Mouse (Mus musculus): ENCODE measurements at regions not wholly inside any gene's neighbourhood (a gene's known extent, or its start where the extent isn't known, plus 50 kb on each side); places are given as distances from the start of the nearest gene placed in this dataset.
A peak's percentile ranks its signal among the peaks of the same experiment; 100 is the strongest.

- WGBS = 94% methylated on average over 5 of the region's 5 CpGs
- Histone ChIP-seq H3K9me3 (no peaks in the 10 kb centered on the region), H3K9ac (replicated peaks) (no peak overlapping the region), H3K36me3 (no peaks in the 10 kb centered on the region), H3K27me3 (no peaks in the 10 kb centered on the region), H3K4me2 (no peak overlapping the region), H3K4me3 (replicated peaks) (no peak overlapping the region), H3K27ac (no peak overlapping the region), H3K4me1 (replicated peaks) (no peaks in the 10 kb centered on the region; the same call in 1 of the 2 replicates)
- no peak for ATAC-seq (ENCODE audit: insufficient number of reproducible peaks, insufficient read depth, low FRiP score, low TSS enrichment, low read depth)
Observed at GRCm38 (mm10) chr10:17284858-17285257, 438.2 kb upstream of the Cited2 start.

DNA sequence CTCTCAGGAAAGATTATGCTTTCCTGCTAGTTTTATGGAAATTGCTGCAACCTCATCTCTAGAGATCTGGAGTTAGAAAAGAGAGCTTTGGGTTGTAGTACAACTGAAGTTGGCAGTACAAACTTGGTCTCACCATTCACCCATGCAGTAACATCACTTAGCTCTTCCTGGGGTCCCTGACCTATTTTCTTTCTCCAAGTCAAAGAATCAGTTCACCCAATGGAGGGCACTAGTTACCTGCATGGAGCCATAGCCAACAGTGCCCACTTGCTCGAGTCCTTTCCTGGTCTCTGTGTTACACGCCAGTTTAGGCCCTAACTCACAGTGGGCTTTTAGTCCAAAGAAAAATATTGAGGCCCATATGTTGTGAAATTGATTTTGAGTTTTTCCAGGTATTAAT, 435.9 kb upstream of the Cited2 start:
- no peak overlapping the region for H3K4me3 ChIP-seq (replicated peaks)
- no peaks in the 10 kb centered on the region for H3K27me3 ChIP-seq
- no peak overlapping the region for H3K4me2 ChIP-seq
- H3K4me1 ChIP-seq (replicated peaks) = no peaks in the 10 kb centered on the region; the same call in 1 of the 2 replicates
- no peak overlapping the region for H3K27ac ChIP-seq
- H3K9me3 ChIP-seq = no peaks in the 10 kb centered on the region
- ATAC-seq (ENCODE audit: insufficient number of reproducible peaks, insufficient read depth, low FRiP score, low TSS enrichment, low read depth) = no peak
- 79% methylated on average over 2 of the region's 2 CpGs for WGBS
- no peak overlapping the region for H3K9ac ChIP-seq (replicated peaks)
- H3K36me3 ChIP-seq = no peaks in the 10 kb centered on the region

GRCm38 (mm10) chr10:17288231-17288630, 434.8 kb upstream of the Cited2 start:
- Histone ChIP-seq H3K9me3 (no peaks in the 10 kb centered on the region), H3K9ac (replicated peaks) (no peak overlapping the region), H3K4me1 (replicated peaks) (no peaks in the 10 kb centered on the region; the same call in 1 of the 2 replicates), H3K27ac (no peak overlapping the region), H3K4me3 (replicated peaks) (no peak overlapping the region), H3K36me3 (no peaks in the 10 kb centered on the region), H3K4me2 (no peak overlapping the region), H3K27me3 (no peaks in the 10 kb centered on the region)
- 51% methylated on average over 2 of the region's 2 CpGs for WGBS
- ATAC-seq (ENCODE audit: insufficient number of reproducible peaks, insufficient read depth, low FRiP score, low TSS enrichment, low read depth) = no peak

- H3K4me1 ChIP-seq (replicated peaks) = no peaks in the 10 kb centered on the region; the same call in 1 of the 2 replicates
- H3K9me3 ChIP-seq = no peaks in the 10 kb centered on the region
- no peak for ATAC-seq (ENCODE audit: insufficient number of reproducible peaks, insufficient read depth, low FRiP score, low TSS enrichment, low read depth)
- H3K4me2 ChIP-seq = no peak overlapping the region
- no peak overlapping the region for H3K9ac ChIP-seq (replicated peaks)
- H3K36me3 ChIP-seq = no peaks in the 10 kb centered on the region
- H3K4me3 ChIP-seq (replicated peaks) = no peak overlapping the region
- WGBS = 79% methylated on average over 6 of the region's 6 CpGs
- no peaks in the 10 kb centered on the region for H3K27me3 ChIP-seq
- H3K27ac ChIP-seq = no peak overlapping the region
Observed at GRCm38 (mm10) chr10:17292331-17292730, 430.7 kb upstream of the Cited2 start.

- H3K36me3 ChIP-seq = no peaks in the 10 kb centered on the region
- no peak overlapping the region for H3K4me2 ChIP-seq
- H3K27me3 ChIP-seq = no peaks in the 10 kb centered on the region
- WGBS = 81% methylated on average over 3 of the region's 3 CpGs
- H3K9me3 ChIP-seq = no peaks in the 10 kb centered on the region
- peaks cover under 1% of the 10 kb centered on the region; the same call in 1 of the 2 replicates for H3K4me1 ChIP-seq (replicated peaks)
- H3K9ac ChIP-seq (replicated peaks) = no peak overlapping the region
- no peak overlapping the region for H3K27ac ChIP-seq
- H3K4me3 ChIP-seq (replicated peaks) = no peak overlapping the region
- no peak for ATAC-seq (ENCODE audit: insufficient number of reproducible peaks, insufficient read depth, low FRiP score, low TSS enrichment, low read depth)
Observed at GRCm38 (mm10) chr10:17294440-17294839, 428.6 kb upstream of the Cited2 start.

DNA sequence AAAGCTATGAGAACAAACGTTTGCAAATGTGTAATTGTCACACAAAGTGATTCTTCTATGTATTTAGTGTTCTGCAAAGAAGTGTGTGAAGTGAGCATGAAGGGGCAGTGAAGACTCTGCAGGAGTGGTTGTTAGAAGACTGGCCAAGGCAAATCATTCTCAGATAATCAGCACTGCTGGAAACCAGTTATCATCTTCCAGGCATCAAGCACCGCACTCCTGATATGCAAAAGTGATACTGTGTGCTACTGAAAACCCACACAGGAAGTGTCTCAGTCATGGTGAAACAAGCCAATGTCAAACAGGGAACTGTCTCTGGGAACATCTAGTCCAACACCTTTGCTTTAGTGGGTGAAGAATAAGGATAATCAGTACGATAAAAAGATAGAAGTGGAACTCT, 427.9 kb upstream of the Cited2 start:
- no peaks in the 10 kb centered on the region for H3K36me3 ChIP-seq
- ATAC-seq (ENCODE audit: insufficient number of reproducible peaks, insufficient read depth, low FRiP score, low TSS enrichment, low read depth) = no peak
- no peaks in the 10 kb centered on the region for H3K27me3 ChIP-seq
- peaks cover 6% of the 10 kb centered on the region; the same call in 1 of the 2 replicates for H3K4me1 ChIP-seq (replicated peaks)
- H3K9me3 ChIP-seq = no peaks in the 10 kb centered on the region
- no peak overlapping the region for H3K4me2 ChIP-seq
- WGBS = 81% methylated on average over 3 of the region's 3 CpGs
- H3K9ac ChIP-seq (replicated peaks) = no peak overlapping the region
- H3K27ac ChIP-seq = no peak overlapping the region
- H3K4me3 ChIP-seq (replicated peaks) = no peak overlapping the region

DNA sequence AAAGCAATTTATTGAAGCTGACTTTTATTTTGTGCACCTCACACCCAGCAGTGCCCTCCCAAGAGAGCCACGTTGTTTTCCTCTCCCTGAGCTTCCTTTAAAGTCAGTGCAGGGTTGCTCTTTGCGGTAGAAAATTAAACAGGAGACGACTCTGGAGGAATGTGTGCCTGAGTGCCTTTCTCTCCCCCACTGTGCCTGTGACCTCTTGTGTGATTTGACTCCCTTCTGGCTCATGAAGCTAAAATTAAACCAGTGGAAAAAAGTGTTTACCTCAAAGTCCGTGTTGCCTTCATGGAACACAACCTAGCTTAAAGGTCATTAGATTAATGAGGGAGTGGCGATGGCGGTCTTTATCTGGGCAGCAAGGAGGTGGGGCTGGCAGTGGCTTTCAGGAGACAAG, 423.4 kb upstream of the Cited2 start:
- H3K36me3 ChIP-seq = no peaks in the 10 kb centered on the region
- H3K27ac ChIP-seq = no peak overlapping the region
- ATAC-seq (ENCODE audit: insufficient number of reproducible peaks, insufficient read depth, low FRiP score, low TSS enrichment, low read depth) = no peak
- H3K4me2 ChIP-seq = no peak overlapping the region
- H3K27me3 ChIP-seq = no peaks in the 10 kb centered on the region
- H3K4me1 ChIP-seq (replicated peaks) = peaks cover 6% of the 10 kb centered on the region; the same call in 1 of the 2 replicates
- H3K9ac ChIP-seq (replicated peaks) = no peak overlapping the region
- H3K9me3 ChIP-seq = no peaks in the 10 kb centered on the region
- no peak overlapping the region for H3K4me3 ChIP-seq (replicated peaks)
- WGBS = 28% methylated on average over 6 of the region's 6 CpGs

DNA sequence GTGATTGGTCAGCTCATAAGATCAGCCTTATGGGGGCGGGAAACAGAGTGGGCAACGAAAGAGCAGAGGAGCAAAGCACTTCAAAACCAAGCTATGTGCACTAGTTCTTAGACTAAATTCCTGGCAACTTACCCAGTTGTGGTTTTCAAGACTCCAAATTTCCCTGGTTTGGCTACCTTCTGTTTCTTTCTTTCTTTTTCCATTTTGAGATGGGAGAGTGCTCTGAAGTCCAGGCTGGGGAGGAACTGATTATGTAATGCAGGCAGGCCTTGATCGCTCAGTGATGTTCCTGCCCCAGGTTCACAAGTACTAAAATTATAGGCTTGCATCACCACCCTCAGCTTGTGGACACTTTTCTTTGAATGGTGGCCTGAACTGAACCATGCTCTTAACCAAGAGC, 396.3 kb upstream of the Cited2 start:
- no peak overlapping the region for H3K4me2 ChIP-seq
- H3K4me3 ChIP-seq (replicated peaks) = no peak overlapping the region
- no peaks in the 10 kb centered on the region for H3K9me3 ChIP-seq
- ATAC-seq (ENCODE audit: insufficient number of reproducible peaks, insufficient read depth, low FRiP score, low TSS enrichment, low read depth) = no peak
- no peak overlapping the region for H3K27ac ChIP-seq
- no peaks in the 10 kb centered on the region for H3K36me3 ChIP-seq
- H3K9ac ChIP-seq (replicated peaks) = no peak overlapping the region
- 88% methylated on average over 3 of the region's 3 CpGs for WGBS
- peaks cover 11% of the 10 kb centered on the region for H3K4me1 ChIP-seq (replicated peaks)
- H3K27me3 ChIP-seq = no peaks in the 10 kb centered on the region

GRCm38 (mm10) chr10:17330904-17331606, 392.0 kb upstream of the Cited2 start:
- H3K27ac ChIP-seq = peak overlapping the region; percentile 41; the same call in 1 of the 2 replicates
- H3K9ac ChIP-seq (replicated peaks) = peak overlapping the region; percentile 44; the same call in 1 of the 2 replicates
- H3K4me2 ChIP-seq = peak overlapping the region; percentile 58
- peak overlapping the region; percentile 32 for H3K4me3 ChIP-seq (replicated peaks)
- H3K9me3 ChIP-seq = no peaks in the 10 kb centered on the region
- 13% methylated on average over 6 of the region's 6 CpGs for WGBS
- H3K36me3 ChIP-seq = no peaks in the 10 kb centered on the region
- peaks cover 34% of the 10 kb centered on the region for H3K4me1 ChIP-seq (replicated peaks)
- no peak for ATAC-seq (ENCODE audit: insufficient number of reproducible peaks, insufficient read depth, low FRiP score, low TSS enrichment, low read depth)
- no peaks in the 10 kb centered on the region for H3K27me3 ChIP-seq

GRCm38 (mm10) chr10:17331607-17332008, 391.4 kb upstream of the Cited2 start:
- Histone ChIP-seq H3K4me3 (replicated peaks) (peak overlapping the region; percentile 32), H3K9ac (replicated peaks) (peak overlapping the region; percentile 44; the same call in 1 of the 2 replicates), H3K27me3 (no peaks in the 10 kb centered on the region), H3K27ac (peak overlapping the region; percentile 41; the same call in 1 of the 2 replicates), H3K4me1 (replicated peaks) (peaks cover 34% of the 10 kb centered on the region), H3K36me3 (no peaks in the 10 kb centered on the region), H3K9me3 (no peaks in the 10 kb centered on the region), H3K4me2 (peak overlapping the region; percentile 58)
- WGBS = 0% methylated on average over 7 of the region's 7 CpGs
- no peak for ATAC-seq (ENCODE audit: insufficient number of reproducible peaks, insufficient read depth, low FRiP score, low TSS enrichment, low read depth)

DNA sequence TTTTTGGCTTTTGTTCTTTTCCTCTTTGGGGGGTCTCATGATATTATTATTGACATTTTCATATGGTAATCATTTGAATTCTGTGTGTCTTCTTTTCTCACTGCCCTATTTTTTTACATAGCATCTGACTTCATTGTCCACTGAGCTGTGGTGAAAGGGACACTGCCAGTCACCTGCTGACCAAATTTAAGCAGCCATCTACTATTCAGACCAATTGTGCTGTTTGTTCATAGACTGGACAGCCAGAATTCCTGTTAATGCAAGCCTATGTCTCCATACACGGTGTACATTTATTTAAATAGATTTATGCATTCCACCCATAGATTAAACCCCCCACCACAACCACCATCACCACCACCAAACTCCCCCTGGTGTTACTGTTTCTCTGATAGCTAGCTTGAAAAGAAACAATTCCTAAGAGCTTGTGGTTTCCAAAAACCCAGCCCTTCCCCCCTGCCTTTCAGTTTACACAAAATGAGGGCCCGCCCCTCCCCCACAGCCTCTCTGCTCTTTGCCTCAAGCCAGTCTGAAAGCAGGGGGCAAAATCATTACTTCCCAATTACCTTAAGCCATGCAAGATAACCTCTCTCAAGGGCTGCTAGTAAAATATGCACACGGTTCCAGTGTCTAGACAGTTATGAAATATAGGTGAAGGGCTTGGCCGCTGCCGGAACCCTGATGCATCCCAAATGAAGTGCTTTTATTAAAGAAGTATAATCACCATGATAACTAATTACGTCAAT, 390.8 kb upstream of the Cited2 start:
- no peak overlapping the region for H3K9ac ChIP-seq (replicated peaks)
- no peaks in the 10 kb centered on the region for H3K27me3 ChIP-seq
- no peaks in the 10 kb centered on the region for H3K9me3 ChIP-seq
- no peak for ATAC-seq (ENCODE audit: insufficient number of reproducible peaks, insufficient read depth, low FRiP score, low TSS enrichment, low read depth)
- no peak overlapping the region for H3K27ac ChIP-seq
- 15% methylated on average over 6 of the region's 6 CpGs for WGBS
- H3K4me2 ChIP-seq = peak overlapping the region; percentile 58
- peak overlapping the region; percentile 32 for H3K4me3 ChIP-seq (replicated peaks)
- no peaks in the 10 kb centered on the region for H3K36me3 ChIP-seq
- H3K4me1 ChIP-seq (replicated peaks) = peaks cover 34% of the 10 kb centered on the region

Measured in limb, embryonic 12.5 days (tissue).